In the genomic region with DNA sequence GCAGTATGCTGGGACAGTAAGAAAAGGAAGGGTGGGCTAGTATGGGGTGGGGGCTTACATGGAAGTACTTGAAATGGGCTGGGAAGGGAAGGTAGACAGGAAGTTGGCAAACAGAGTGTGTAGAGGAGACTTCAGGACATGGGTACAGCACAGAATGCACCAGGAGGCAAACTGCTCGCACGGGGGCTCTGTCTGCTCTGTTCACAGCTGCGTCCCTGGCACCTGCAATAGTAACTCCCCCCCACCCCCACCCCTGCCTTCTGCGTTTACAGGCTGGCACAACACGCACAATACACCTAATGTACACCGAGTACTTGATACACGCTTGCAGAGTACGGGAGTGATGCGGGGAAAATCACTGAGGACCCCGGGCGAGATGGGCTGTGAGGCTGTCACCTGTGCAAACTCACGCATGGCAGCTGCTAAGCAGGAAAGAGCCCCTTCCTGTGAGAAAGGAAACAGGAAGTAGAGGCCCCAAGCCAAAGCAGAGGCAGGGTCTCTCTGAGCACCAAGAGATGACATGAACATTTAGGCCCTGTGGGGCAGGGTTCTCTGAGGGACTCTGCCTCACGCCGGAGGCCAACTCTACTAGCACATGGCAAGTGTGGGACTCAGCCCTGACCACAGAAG, we compare ENCODE assay signal across 9 mouse cellular contexts. TPM values are rescaled to one million over a fixed set of nuclear protein-coding genes. Genes with fewer than 3 reads are reported as not detected.
DNase-seq lines count a peak whose midpoint lies in the region; ATAC-seq and TF ChIP-seq lines count a peak whose summit lies in the region.
"Had no signal": no experiment of that assay in that cellular context is flagged by ENCODE, and none has a peak within 500 bp of the region (broad histone marks: within the 10 kb centered on the region; RNA-seq: fewer than 3 reads in every experiment).

No protein-coding gene starts in this region.

- 85% methylated on average over 14 of the region's 14 CpGs for WGBS in kidney, embryonic 15.5 days

- H3K36me3 ChIP-seq in kidney, embryonic 15.5 days = 0 out of 2 replicates have a peak, but pooled peaks cover 5% of the 10 kb centered on the region

- H3K4me3 ChIP-seq in kidney, embryonic 15.5 days (replicated peaks) = no peak overlapping the region

- no peak for ATAC-seq in kidney, embryonic 15.5 days (replicated peaks; ENCODE audit: low FRiP score)
- peak; percentile 76 for ATAC-seq in inflammation-experienced regulatory T-cells, adult 6 months
- ATAC-seq in frontal cortex, adult (ENCODE audit: low TSS enrichment) = no peak

- no peaks in the 10 kb centered on the region for H3K9me3 ChIP-seq in kidney, embryonic 15.5 days (replicated peaks)

- no peak for DNase-seq in kidney, adult 11 months
- peak; percentile 22 for DNase-seq in brain, embryonic 14.5 days (ENCODE audit: low read depth)
- peak; percentile 78 to 80 for DNase-seq in spleen, postnatal 36 days (ENCODE audit: low spot score in 2 of 2)
- DNase-seq in adrenal gland, adult 2 months = no peak
- DNase-seq in right cerebral cortex, postnatal 36 days (ENCODE audit: low spot score in 2 of 2) = no peak
- DNase-seq: gastrocnemius, postnatal 14 days had no signal

- no peaks in the 10 kb centered on the region for H3K27me3 ChIP-seq in kidney, embryonic 15.5 days

- H3K4me1 ChIP-seq in kidney, embryonic 15.5 days = peaks cover 40% of the 10 kb centered on the region

- H3K4me2 ChIP-seq in kidney, embryonic 15.5 days = no peak overlapping the region

- peak overlapping the region; percentile 84 for H3K27ac ChIP-seq in kidney, embryonic 15.5 days

- TF ChIP-seq POLR2A in brain, embryonic 14.5 days (IDR thresholded peaks at IDR 0.05; ENCODE audit: borderline replicate concordance, extremely low read depth, insufficient read depth, insufficient read length, poor library complexity, severe bottlenecking) = no peak

- no peak overlapping the region for H3K9ac ChIP-seq in kidney, embryonic 15.5 days

- no peak for TF ChIP-seq CTCF in brain, embryonic 14.5 days (IDR thresholded peaks at IDR 0.05; ENCODE audit: borderline replicate concordance, extremely low read depth, insufficient read depth, insufficient read length)

RNA-seq across cellular contexts. Expression of gene Pitpnm2, which starts 34.9 kb away (rescaled TPM):
- polyA plus RNA-seq in kidney, embryonic 15.5 days (2015; fragmentation: Nextera tagmentation; extraction: Ambion mirVana) = 3.5 and 3.6 TPM in 2 replicates
- polyA plus RNA-seq in brain, embryonic 14.5 days (2012; rRNA removed) = 51.9 and 61.2 TPM in 2 replicates
- polyA plus RNA-seq in inflammation-experienced regulatory T-cells, adult 6 months (2017; shearing (Covaris generic)) = 10 to 100 TPM in 2 of 3 experiments, 1 to 10 TPM in 1; 5.5 to 15.7 (median 11.1) TPM
- total RNA-seq in adrenal gland, adult 2 months (2021) = 10 to 100 TPM; 41.6 to 65.2 TPM
- 158 and 207 TPM in 2 replicates for polyA plus RNA-seq in adrenal gland, adult 2 months (2012; rRNA removed)

Comparison
In these comparisons a context has a peak if more than half of its experiments do, and no peak if none do; other contexts are left out.
1. DNase-seq: peak in brain, embryonic 14.5 days (single experiment) and spleen, postnatal 36 days (2 of 2); none in kidney, adult 11 months (single experiment), adrenal gland, adult 2 months (single experiment) and right cerebral cortex, postnatal 36 days (0 of 2).